1 mouse cellular context compared by ENCODE assay signal in the genomic region with DNA sequence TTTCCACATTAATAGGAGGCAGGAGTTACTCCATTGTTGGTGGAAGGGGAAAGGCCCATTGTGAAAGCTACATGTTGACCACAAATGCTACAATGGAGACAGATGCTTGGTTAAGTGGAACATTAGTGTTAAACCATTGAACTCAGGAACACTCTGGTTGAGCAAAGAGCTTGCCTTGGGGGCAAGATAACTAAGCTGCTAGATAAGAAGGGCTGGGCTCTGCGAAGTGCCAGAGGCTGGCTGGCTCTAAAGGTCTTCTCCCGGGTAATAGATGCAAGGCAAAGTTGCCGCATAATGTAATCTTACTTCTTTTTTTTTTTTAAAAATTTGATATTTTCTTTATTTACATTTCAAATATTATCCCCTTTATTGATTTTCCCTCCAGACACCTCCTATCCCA.
TF ChIP-seq lines count a peak whose summit lies in the region.

No protein-coding gene starts in this region.

TF ChIP-seq in MEL, 35 proteins besides CTCF, POLR2A, EP300 and RAD21 (continued from another document):
- TF ChIP-seq GATA1 (IDR thresholded peaks at IDR 0.05; ENCODE audit: low read depth, low read length) = peak; percentile 58
- no peak for TF ChIP-seq JUND (IDR thresholded peaks at IDR 0.05; ENCODE audit: low read depth, low read length)
- no peak for TF ChIP-seq ZNF384 (IDR thresholded peaks at IDR 0.05; ENCODE audit: low read depth, low read length)
- no peak for TF ChIP-seq MAZ (IDR thresholded peaks at IDR 0.05; ENCODE audit: low read depth, low read length)
- TF ChIP-seq MAFK (IDR thresholded peaks at IDR 0.05; ENCODE audit: borderline replicate concordance, low read depth, low read length) = no peak
- no peak for TF ChIP-seq TAL1 (IDR thresholded peaks at IDR 0.05; ENCODE audit: low read length)
- TF ChIP-seq NELFE (IDR thresholded peaks at IDR 0.05; ENCODE audit: low read depth, low read length) = no peak
- TF ChIP-seq ETS1 (IDR thresholded peaks at IDR 0.05; ENCODE audit: low read depth, low read length) = 0 out of 2 replicates have a peak, but pooled peaks have one; percentile 9
- TF ChIP-seq ZMIZ1 (IDR thresholded peaks at IDR 0.05; ENCODE audit: low read depth, low read length) = no peak
- TF ChIP-seq HCFC1 (IDR thresholded peaks at IDR 0.05; ENCODE audit: low read depth, low read length) = no peak
- no peak for TF ChIP-seq TBP (IDR thresholded peaks at IDR 0.05; ENCODE audit: low read depth, low read length)
- TF ChIP-seq BHLHE40 (IDR thresholded peaks at IDR 0.05; ENCODE audit: borderline replicate concordance, low read depth, low read length) = no peak
- no peak for TF ChIP-seq KAT2A (conservative IDR thresholded peaks at IDR 0.05; ENCODE audit: low read depth, low read length)
- no peak for TF ChIP-seq MYC (IDR thresholded peaks at IDR 0.05; ENCODE audit: low read depth, low read length)
- 0 out of 2 replicates have a peak, but pooled peaks have one; percentile 18 for TF ChIP-seq TCF12 (IDR thresholded peaks at IDR 0.05; ENCODE audit: low read depth, low read length)
- peak; percentile 37; the same call in 1 of the 2 replicates for TF ChIP-seq SIN3A (IDR thresholded peaks at IDR 0.05; ENCODE audit: low read length)
- no peak for TF ChIP-seq ELF1 (IDR thresholded peaks at IDR 0.05; ENCODE audit: low read depth, low read length)
- no peak for TF ChIP-seq UBTF (IDR thresholded peaks at IDR 0.05; ENCODE audit: borderline replicate concordance, insufficient read depth, low read depth, low read length)
- TF ChIP-seq MYB (IDR thresholded peaks at IDR 0.05; ENCODE audit: low read depth, low read length) = no peak
- peak; percentile 34; the same call in 1 of the 2 replicates for TF ChIP-seq RCOR1 (IDR thresholded peaks at IDR 0.05; ENCODE audit: low read depth, low read length)
- TF ChIP-seq USF1 (IDR thresholded peaks at IDR 0.05; ENCODE audit: low read depth, low read length) = no peak
- TF ChIP-seq SMC3 (IDR thresholded peaks at IDR 0.05; ENCODE audit: low read depth, low read length) = no peak
- no peak for TF ChIP-seq GABPA (IDR thresholded peaks at IDR 0.05; ENCODE audit: low read depth, low read length)
- no peak for TF ChIP-seq NRF1 (IDR thresholded peaks at IDR 0.05; ENCODE audit: insufficient read depth, low read depth, low read length, poor library complexity, severe bottlenecking)
- TF ChIP-seq MEF2A (IDR thresholded peaks at IDR 0.05; ENCODE audit: extremely low read depth, insufficient replicate concordance, low read depth, low read length, poor library complexity, severe bottlenecking) = no peak
- no peak for TF ChIP-seq ZC3H11A (IDR thresholded peaks at IDR 0.05; ENCODE audit: low read depth, low read length)
- no peak for TF ChIP-seq ZKSCAN1 (IDR thresholded peaks at IDR 0.05; ENCODE audit: low read depth, low read length)
- TF ChIP-seq POLR2AphosphoS2 (IDR thresholded peaks at IDR 0.05; ENCODE audit: low read length) = no peak
- TF ChIP-seq CHD2 (IDR thresholded peaks at IDR 0.05; ENCODE audit: low read length) = no peak
- 0 out of 2 replicates have a peak, but pooled peaks have one; percentile 20 for TF ChIP-seq MXI1 (IDR thresholded peaks at IDR 0.05; ENCODE audit: low read depth, low read length)
- no peak for TF ChIP-seq MAX (IDR thresholded peaks at IDR 0.05; ENCODE audit: low read length)
- TF ChIP-seq POLR2AphosphoS5 (IDR thresholded peaks at IDR 0.05; ENCODE audit: borderline replicate concordance, low read depth, low read length) = no peak
- no peak for TF ChIP-seq CHD1 (IDR thresholded peaks at IDR 0.05; ENCODE audit: low read depth, low read length)
